Mouse (Mus musculus) midbrain, embryonic 16.5 days (tissue): ENCODE measurements at regions not wholly inside any gene's neighbourhood (a gene's known extent, or its start where the extent isn't known, plus 50 kb on each side); places are given as distances from the start of the nearest gene placed in this dataset.

Source experiments
- ATAC-seq: fragments of 200-750 bp; cut with Nextera tagmentation; 2 replicates; pipeline ENCODE4 v1.8.0; 2017; ENCODE audit warnings: moderate TSS enrichment
- H3K27ac ChIP-seq: fragments of 300-500 bp; sonication (generic); 2 replicates; pipeline ENCODE4 v1.5.1; 2014; ENCODE audit warnings: mild to moderate bottlenecking, low read length, mixed read lengths
- H3K27me3 ChIP-seq: fragments of 300-500 bp; sonication (generic); 2 replicates; pipeline ENCODE4 v1.6.1; 2014; ENCODE audit warnings: low read depth, low read length, mixed read lengths; ENCODE audit not compliant: control insufficient read depth, insufficient read depth
- H3K36me3 ChIP-seq: fragments of 300-500 bp; sonication (generic); 2 replicates; pipeline ENCODE4 v1.6.1; 2014; ENCODE audit warnings: mild to moderate bottlenecking, low read length, moderate library complexity, mixed read lengths; ENCODE audit not compliant: control insufficient read depth, insufficient read depth
- H3K4me1 ChIP-seq: fragments of 300-500 bp; sonication (generic); 2 replicates; pipeline ENCODE4 v1.6.1; 2014; ENCODE audit warnings: mild to moderate bottlenecking, low read length, mixed read lengths; ENCODE audit not compliant: control insufficient read depth, insufficient read depth
- H3K4me2 ChIP-seq: fragments of 300-500 bp; sonication (generic); 2 replicates; pipeline ENCODE4 v1.6.1; 2014; ENCODE audit warnings: mild to moderate bottlenecking, low read length, mixed read lengths
- H3K4me3 ChIP-seq: fragments of 300-500 bp; sonication (generic); 2 replicates; pipeline ENCODE4 v1.5.1; 2014; ENCODE audit warnings: low read depth, mild to moderate bottlenecking, low read length, moderate library complexity, mixed read lengths
- H3K9ac ChIP-seq: fragments of 300-500 bp; sonication (generic); 2 replicates; pipeline ENCODE4 v1.6.1; 2014; ENCODE audit warnings: low read depth, low read length, mixed read lengths
- H3K9me3 ChIP-seq: fragments of 300-500 bp; sonication (generic); replicated peaks from 2 replicates; pipeline ENCODE4 v1.6.1; 2014; ENCODE audit warnings: mild to moderate bottlenecking, low read length, mixed read lengths; ENCODE audit not compliant: control insufficient read depth, poor library complexity, severe bottlenecking
- WGBS: fragments of 180-500 bp; shearing (Covaris S2); extraction: QIAGEN DNeasy Blood & Tissue Kit; methylation state at CpG from one replicate; pipeline ENCODE4 v1.1.7; 2014; 5-methylcytosine and 5-hydroxymethylcytosine counted together

DNA sequence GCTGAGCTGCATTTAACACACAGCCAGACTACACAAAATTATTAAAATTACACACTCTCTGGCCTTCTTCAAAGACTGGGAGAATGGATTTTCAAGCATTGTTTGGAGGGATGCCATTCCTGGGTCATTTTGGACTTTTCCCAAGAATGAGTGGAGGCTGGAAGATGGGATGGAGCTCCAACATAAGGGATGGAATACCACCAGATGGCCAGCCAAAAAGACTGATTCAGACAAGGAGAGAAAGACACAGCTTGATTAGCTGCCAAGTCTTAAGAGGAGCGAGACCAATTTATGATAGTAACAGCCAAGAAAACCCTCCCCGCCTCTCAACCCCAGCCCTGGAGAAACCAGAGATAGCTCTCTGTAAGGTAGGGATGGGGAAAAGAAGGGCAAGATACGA, 253.4 kb upstream of the Chd6 start:
- no peaks in the 10 kb centered on the region for H3K9me3 ChIP-seq
- no peak overlapping the region for H3K4me3 ChIP-seq
- no peak overlapping the region for H3K9ac ChIP-seq
- no peaks in the 10 kb centered on the region for H3K27me3 ChIP-seq
- no peaks in the 10 kb centered on the region for H3K4me1 ChIP-seq
- no peak overlapping the region for H3K4me2 ChIP-seq
- no peak for ATAC-seq
- no peak overlapping the region for H3K27ac ChIP-seq
- 84% methylated on average over 3 of the region's 3 CpGs for WGBS
- H3K36me3 ChIP-seq: no peaks in the 10 kb centered on the region

GRCm38 (mm10) chr2:161349110-161349509, 240.2 kb upstream of the Chd6 start:
- WGBS: 5% methylated on average over 4 of the region's 4 CpGs
- H3K4me3 ChIP-seq: no peak overlapping the region
- no peak overlapping the region for H3K4me2 ChIP-seq
- H3K9ac ChIP-seq: no peak overlapping the region
- no peaks in the 10 kb centered on the region for H3K4me1 ChIP-seq
- H3K9me3 ChIP-seq: no peaks in the 10 kb centered on the region
- H3K36me3 ChIP-seq: no peaks in the 10 kb centered on the region
- H3K27me3 ChIP-seq: no peaks in the 10 kb centered on the region
- no peak overlapping the region for H3K27ac ChIP-seq
- ATAC-seq: peak; percentile 66

DNA sequence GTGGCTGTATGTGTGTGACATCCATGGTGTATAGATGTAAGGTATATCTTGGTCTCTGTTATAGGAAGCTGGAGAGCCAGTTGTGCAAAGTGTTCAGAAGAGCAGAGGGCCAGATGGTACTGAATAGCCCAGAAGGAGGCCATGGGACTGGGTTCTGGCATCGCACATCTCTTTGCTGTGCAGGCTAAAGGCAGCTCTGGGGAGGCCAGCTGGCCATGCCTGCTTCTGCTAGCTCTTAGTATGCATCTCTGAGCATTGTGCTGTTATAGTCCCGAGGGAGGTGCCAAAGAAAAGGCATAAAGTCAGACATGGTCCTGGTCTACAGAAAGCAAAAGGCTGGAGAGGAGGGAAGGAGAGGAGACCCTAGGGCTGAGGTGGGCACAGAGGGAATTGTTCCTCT, 235.1 kb upstream of the Chd6 start:
- WGBS: 56% methylated on average over 2 of the region's 2 CpGs
- peaks cover 20% of the 10 kb centered on the region for H3K4me1 ChIP-seq

DNA sequence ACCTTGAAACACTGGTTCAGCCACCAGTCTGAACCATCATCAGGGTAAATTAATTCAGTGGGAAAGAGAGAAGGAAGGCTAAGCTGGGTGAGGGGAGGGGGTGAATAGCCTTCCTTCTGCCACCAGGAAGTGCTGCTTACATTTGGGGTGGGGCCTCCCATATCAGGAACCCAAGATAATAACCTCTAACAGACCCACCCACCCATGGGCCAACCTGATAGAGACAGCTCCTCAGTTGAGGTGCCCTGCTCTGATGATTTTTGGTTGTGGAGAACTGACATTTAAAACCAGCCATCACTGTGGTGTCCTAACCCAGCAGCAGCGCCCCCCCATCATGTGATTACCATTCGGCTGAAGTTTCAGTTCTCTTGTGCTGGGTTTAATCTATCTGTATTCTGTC, 233.8 kb upstream of the Chd6 start:
- no peak for ATAC-seq
- Histone ChIP-seq H3K4me2 (no peak overlapping the region), H3K27ac (no peak overlapping the region), H3K36me3 (no peaks in the 10 kb centered on the region), H3K4me1 (peaks cover 20% of the 10 kb centered on the region), H3K9me3 (no peaks in the 10 kb centered on the region), H3K4me3 (no peak overlapping the region), H3K27me3 (no peaks in the 10 kb centered on the region; the same call in 1 of the 2 replicates), H3K9ac (no peak overlapping the region)
- WGBS: 87% methylated on average over 2 of the region's 2 CpGs

More for the DNA sequence above, 235.1 kb upstream of the Chd6 start:
- no peaks in the 10 kb centered on the region for H3K27me3 ChIP-seq
- no peak overlapping the region for H3K4me3 ChIP-seq
- no peak overlapping the region for H3K9ac ChIP-seq
- no peaks in the 10 kb centered on the region for H3K9me3 ChIP-seq
- ATAC-seq: no peak
- no peaks in the 10 kb centered on the region for H3K36me3 ChIP-seq
- H3K4me2 ChIP-seq: no peak overlapping the region
- H3K27ac ChIP-seq: no peak overlapping the region

DNA sequence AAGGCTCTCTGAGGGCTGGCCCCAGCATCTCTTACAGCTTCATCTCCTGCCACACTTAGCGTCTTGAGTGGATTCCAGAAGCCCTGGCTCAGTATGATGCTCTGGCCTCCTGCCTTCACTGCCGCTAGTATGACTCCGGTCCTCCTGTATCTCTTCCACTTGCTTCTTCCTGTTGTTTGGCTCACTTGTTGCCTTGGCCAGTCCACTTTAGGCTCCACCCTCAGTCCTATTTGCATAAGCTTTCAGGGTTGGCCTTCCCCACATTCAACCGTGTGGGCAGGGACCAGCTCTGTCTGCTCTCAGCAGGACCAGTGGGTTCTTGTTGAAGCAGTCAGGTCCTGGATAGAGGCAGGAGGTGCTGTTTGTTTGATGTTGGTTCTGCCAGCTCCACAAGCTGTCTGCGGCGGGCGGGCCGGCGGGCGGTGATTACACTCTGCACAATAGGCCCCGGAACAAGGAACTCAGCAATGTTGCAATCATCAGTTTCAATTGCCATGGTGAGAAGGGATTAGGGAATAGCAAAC, 232.6 kb upstream of the Chd6 start:
- Histone ChIP-seq H3K27ac (peak overlapping the region; percentile 18; the same call in 1 of the 2 replicates), H3K36me3 (no peaks in the 10 kb centered on the region), H3K4me1 (peaks cover 20% of the 10 kb centered on the region), H3K27me3 (no peaks in the 10 kb centered on the region; the same call in 1 of the 2 replicates), H3K9ac (no peak overlapping the region), H3K4me3 (no peak overlapping the region), H3K9me3 (no peaks in the 10 kb centered on the region), H3K4me2 (0 out of 2 replicates have a peak overlapping the region, but pooled peaks have one; percentile 17)
- peak; percentile 69 for ATAC-seq
- 3% methylated on average over 11 of the region's 11 CpGs for WGBS

- Histone ChIP-seq H3K27ac (peak overlapping the region; percentile 28; the same call in 1 of the 2 replicates), H3K9me3 (no peaks in the 10 kb centered on the region), H3K4me2 (no peak overlapping the region), H3K4me3 (no peak overlapping the region), H3K36me3 (no peaks in the 10 kb centered on the region), H3K9ac (no peak overlapping the region), H3K4me1 (peaks cover 20% of the 10 kb centered on the region), H3K27me3 (no peaks in the 10 kb centered on the region; the same call in 1 of the 2 replicates)
- 60% methylated on average over 9 of the region's 9 CpGs for WGBS
- ATAC-seq: no peak
These were observed 231.4 kb upstream of the Chd6 start for GRCm38 (mm10) chr2:161340291-161340690.

GRCm38 (mm10) chr2:161339327-161340001, 230.6 kb upstream of the Chd6 start:
- Histone ChIP-seq H3K4me2 (peak overlapping the region; percentile 13; the same call in 1 of the 2 replicates), H3K4me1 (peaks cover 20% of the 10 kb centered on the region), H3K9ac (no peak overlapping the region), H3K27me3 (no peaks in the 10 kb centered on the region; the same call in 1 of the 2 replicates), H3K4me3 (no peak overlapping the region), H3K9me3 (no peaks in the 10 kb centered on the region), H3K27ac (peak overlapping the region; percentile 71), H3K36me3 (no peaks in the 10 kb centered on the region)
- ATAC-seq: peak; percentile 50; the same call in 1 of the 2 replicates
- 3% methylated on average over 14 of the region's 14 CpGs for WGBS

GRCm38 (mm10) chr2:161338953-161339326, 230.1 kb upstream of the Chd6 start:
- H3K4me2 ChIP-seq: no peak overlapping the region; the same call in 1 of the 2 replicates
- peaks cover 20% of the 10 kb centered on the region for H3K4me1 ChIP-seq
- ATAC-seq: peak; percentile 27; the same call in 1 of the 2 replicates
- peak overlapping the region; percentile 71 for H3K27ac ChIP-seq
- H3K27me3 ChIP-seq: no peaks in the 10 kb centered on the region; the same call in 1 of the 2 replicates
- H3K36me3 ChIP-seq: no peaks in the 10 kb centered on the region
- no peak overlapping the region for H3K4me3 ChIP-seq
- H3K9ac ChIP-seq: no peak overlapping the region
- no peaks in the 10 kb centered on the region for H3K9me3 ChIP-seq
- WGBS: 6% methylated on average over 3 of the region's 3 CpGs

- H3K4me3 ChIP-seq: no peak overlapping the region
- WGBS: 29% methylated on average over 2 of the region's 2 CpGs
- H3K4me1 ChIP-seq: peaks cover 5% of the 10 kb centered on the region
- no peak overlapping the region for H3K4me2 ChIP-seq
- ATAC-seq: no peak
- no peaks in the 10 kb centered on the region for H3K9me3 ChIP-seq
- no peak overlapping the region for H3K27ac ChIP-seq
- H3K36me3 ChIP-seq: no peaks in the 10 kb centered on the region
- H3K9ac ChIP-seq: no peak overlapping the region
- H3K27me3 ChIP-seq: no peaks in the 10 kb centered on the region
These were observed 223.8 kb upstream of the Chd6 start for GRCm38 (mm10) chr2:161332653-161333052.
